Mouse (Mus musculus) CH12.LX (cell line): ENCODE results near the gene Arl8b.
A peak's percentile ranks its signal among the peaks of the same experiment; 100 is the strongest.

Experiments
- CTCF ChIP-seq, 2 experiments: IDR thresholded peaks in 1 of 2; conservative IDR thresholded peaks in 1 of 2; 2 replicates each; pipeline ENCODE4 v1.5.1; 2011 to 2012; ENCODE audit warnings: low read depth in 2 of 2, low read length in 2 of 2, improper control_type of control experiment in 1 of 2, inconsistent platforms in 1 of 2, mild to moderate bottlenecking in 1 of 2, moderate library complexity in 1 of 2
- E2F4 ChIP-seq: IDR thresholded peaks from 2 replicates; pipeline ENCODE4 v1.6.1; 2011; ENCODE audit warnings: low read depth, low read length, improper control_type of control experiment; ENCODE audit not compliant: insufficient replicate concordance
- EP300 ChIP-seq: IDR thresholded peaks from 2 replicates; pipeline ENCODE4 v1.6.1; 2011; ENCODE audit warnings: low read length, improper control_type of control experiment
- ETS1 ChIP-seq: conservative IDR thresholded peaks from 2 replicates; pipeline ENCODE4 v1.6.1; 2012; ENCODE audit warnings: low read depth, mild to moderate bottlenecking, inconsistent platforms, low read length, improper control_type of control experiment, moderate library complexity
- MEF2A ChIP-seq: IDR thresholded peaks from 2 replicates; pipeline ENCODE4 v1.6.1; 2014; ENCODE audit warnings: low read depth, mild to moderate bottlenecking, inconsistent platforms, low read length, improper control_type of control experiment, borderline replicate concordance
- MYC ChIP-seq: IDR thresholded peaks from 2 replicates; pipeline ENCODE4 v1.6.1; 2011; ENCODE audit warnings: low read depth, mild to moderate bottlenecking, improper control_type of control experiment, low read length
- SMC3 ChIP-seq: IDR thresholded peaks from 2 replicates; pipeline ENCODE4 v1.6.1; 2011; ENCODE audit warnings: low read depth, low read length, improper control_type of control experiment
- TCF12 ChIP-seq: IDR thresholded peaks from 2 replicates; pipeline ENCODE4 v1.6.1; 2014; ENCODE audit warnings: low read depth, mild to moderate bottlenecking, inconsistent platforms, low read length, improper control_type of control experiment
- USF1 ChIP-seq: IDR thresholded peaks from 2 replicates; pipeline ENCODE4 v1.6.1; 2014; ENCODE audit warnings: low read depth, mild to moderate bottlenecking, inconsistent platforms, low read length, improper control_type of control experiment

GRCm38 (mm10) chr6:108782526-108783183 lies at the start of gene Arl8b:
- peak; percentile 83; the same call in 1 of the 2 replicates for TF ChIP-seq MYC
- no peak for TF ChIP-seq E2F4
- peak; percentile 32; the same call in 1 of the 2 replicates for TF ChIP-seq ETS1
- TF ChIP-seq CTCF (conservative IDR thresholded peaks at IDR 0.05 in 1 of 2, IDR thresholded peaks at IDR 0.05 in 1 of 2; ENCODE audit: low read depth in 2 of 2, low read length in 2 of 2), result peak; percentile 28 to 89; a peak in 3 of 4 replicates
- peak; percentile 38 for TF ChIP-seq SMC3
- peak; percentile 96 for TF ChIP-seq TCF12
- no peak for TF ChIP-seq EP300
- TF ChIP-seq USF1, result peak; percentile 93
- TF ChIP-seq MEF2A, result peak; percentile 87
